Mouse (Mus musculus) heart, embryonic 14.5 days (tissue): ENCODE data around the gene Prkaa1. TPM values are rescaled to one million over a fixed set of nuclear protein-coding genes. Genes with fewer than 3 reads are reported as not detected.

Experiments
- ATAC-seq: fragments of 200-750 bp; cut with Nextera tagmentation; 2 replicates; pipeline ENCODE4 v1.8.0; 2017; ENCODE audit warnings: low read depth, moderate TSS enrichment; ENCODE audit not compliant: insufficient number of reproducible peaks, insufficient read depth, low FRiP score
- H3K27ac ChIP-seq, 2 experiments: fragments of 200-500 bp in 1 of 2; fragments of 300-500 bp in 1 of 2; sonication (generic) in 1 of 2; replicated peaks in 1 of 2; 2 replicates each; pipeline ENCODE4 v1.5.1; 2012 to 2014; ENCODE audit warnings: low read depth in 2 of 2, low read length in 2 of 2, control low read depth in 1 of 2, mild to moderate bottlenecking in 1 of 2, mixed read lengths in 1 of 2; ENCODE audit not compliant: control insufficient read depth in 1 of 2, insufficient read depth in 1 of 2
- H3K27me3 ChIP-seq: fragments of 300-500 bp; sonication (generic); 2 replicates; pipeline ENCODE4 v1.6.1; 2014; ENCODE audit warnings: mild to moderate bottlenecking, low read length, control low read depth; ENCODE audit not compliant: control insufficient read depth, insufficient read depth
- H3K36me3 ChIP-seq: fragments of 300-500 bp; sonication (generic); 2 replicates; pipeline ENCODE4 v1.6.1; 2014; ENCODE audit warnings: mild to moderate bottlenecking, control low read depth, low read length, mixed read lengths; ENCODE audit not compliant: control insufficient read depth, insufficient read depth
- H3K4me1 ChIP-seq, 2 experiments: fragments of 200-500 bp in 1 of 2; fragments of 300-500 bp in 1 of 2; sonication (generic) in 1 of 2; 2 replicates each; pipeline ENCODE4 v1.6.1; 2012 to 2014; ENCODE audit warnings: low read length in 2 of 2, control low read depth in 1 of 2, mixed read lengths in 1 of 2; ENCODE audit not compliant: control insufficient read depth in 2 of 2, insufficient read depth in 2 of 2
- H3K4me2 ChIP-seq: fragments of 300-500 bp; sonication (generic); 2 replicates; pipeline ENCODE4 v1.6.1; 2014; ENCODE audit warnings: mild to moderate bottlenecking, low read length
- H3K4me3 ChIP-seq, 2 experiments: fragments of 200-500 bp in 1 of 2; fragments of 300-500 bp in 1 of 2; sonication (generic) in 1 of 2; 2 replicates each; pipeline ENCODE4 v1.5.1; 2012 to 2014; ENCODE audit warnings: low read length in 2 of 2, mild to moderate bottlenecking in 2 of 2, control low read depth in 1 of 2, low read depth in 1 of 2, moderate library complexity in 1 of 2; ENCODE audit not compliant: control insufficient read depth in 1 of 2, insufficient read depth in 1 of 2
- H3K9ac ChIP-seq: fragments of 300-500 bp; sonication (generic); 2 replicates; pipeline ENCODE4 v1.6.1; 2014; ENCODE audit warnings: mild to moderate bottlenecking, low read length
- H3K9me3 ChIP-seq: fragments of 300-500 bp; sonication (generic); 2 replicates; pipeline ENCODE4 v1.6.1; 2016; ENCODE audit warnings: low read length, control low read depth; ENCODE audit not compliant: control insufficient read depth
- WGBS: fragments of 180-500 bp; shearing (Covaris S2); extraction: QIAGEN DNeasy Blood & Tissue Kit; methylation state at CpG from one replicate; pipeline ENCODE4 v1.1.7; 2014; 5-methylcytosine and 5-hydroxymethylcytosine counted together
- polyA plus RNA-seq: library from polyadenylated mRNA; unstranded; fragments of >200 nt; fragmentation: Nextera tagmentation; extraction: Ambion mirVana; gene quantifications from 2 replicates; pipeline ENCODE4 v1.2.1, GENCODE M21; 2014

Prkaa1 gene
- polyA plus RNA-seq, 1 experiment from 2014 or later: 20.9 TPM

DNA sequence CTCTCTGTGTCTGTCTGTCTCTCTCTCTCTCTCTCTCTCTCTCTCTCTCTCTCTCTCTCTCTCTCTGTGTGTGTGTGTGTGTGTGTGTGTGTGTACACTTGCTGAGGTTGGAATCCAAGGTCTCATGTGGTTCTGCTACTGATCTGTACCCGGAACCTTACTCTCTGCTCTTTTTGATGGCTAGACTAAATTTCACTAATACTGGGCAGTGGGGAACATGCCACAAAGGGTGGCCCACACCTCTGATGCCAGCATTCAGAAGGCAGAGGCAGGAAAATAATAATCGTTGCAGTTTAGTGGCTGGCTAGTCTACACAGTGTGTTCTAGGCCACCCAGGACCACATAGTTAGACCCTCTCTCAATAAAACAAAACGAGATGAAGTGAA lies 35.0 kb upstream of the Prkaa1 start:
- peak overlapping the region; percentile 80; a peak in 2 of 4 replicates for H3K27ac ChIP-seq
- H3K9ac ChIP-seq: peak overlapping the region; percentile 68; the same call in 1 of the 2 replicates
- WGBS: 65% methylated on average over 3 of the region's 3 CpGs
- no peaks in the 10 kb centered on the region for H3K9me3 ChIP-seq
- H3K4me1 ChIP-seq: no peaks in the 10 kb centered on the region
- ATAC-seq: no peak
- peak overlapping the region; percentile 56 for H3K4me2 ChIP-seq
- H3K36me3 ChIP-seq: peaks cover 6% of the 10 kb centered on the region; the same call in 1 of the 2 replicates
- no peak overlapping the region for H3K4me3 ChIP-seq
- H3K27me3 ChIP-seq: no peaks in the 10 kb centered on the region

DNA sequence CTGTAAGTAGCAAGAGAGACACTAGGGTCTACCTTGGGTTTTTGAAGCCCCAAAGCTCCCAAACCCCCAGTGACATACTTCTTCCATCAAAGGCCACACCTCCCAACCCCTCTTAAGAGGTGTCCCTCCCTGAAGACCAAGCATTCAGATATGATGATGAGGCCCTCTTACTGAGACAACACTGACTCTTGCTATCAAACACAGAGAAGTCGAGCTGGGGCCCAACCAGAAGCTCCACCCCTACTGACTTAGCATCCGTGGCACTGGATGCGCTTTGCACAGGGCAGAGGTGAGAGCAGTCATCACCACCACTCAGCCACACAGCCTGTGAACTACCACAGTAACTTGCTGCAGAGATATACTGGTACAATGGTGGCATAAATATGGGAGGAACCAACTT lies 31.0 kb upstream of the Prkaa1 start:
- ATAC-seq: no peak
- Histone ChIP-seq H3K4me1 (peaks cover 6 to 12% of the 10 kb centered on the region in 2 experiments; a peak in 3 of 4 replicates), H3K27me3 (no peaks in the 10 kb centered on the region), H3K36me3 (peaks cover 5% of the 10 kb centered on the region), H3K4me3 (no peak overlapping the region), H3K4me2 (no peak overlapping the region), H3K27ac (no peak overlapping the region), H3K9me3 (no peaks in the 10 kb centered on the region), H3K9ac (no peak overlapping the region)
- 68% methylated on average over 3 of the region's 3 CpGs for WGBS

DNA sequence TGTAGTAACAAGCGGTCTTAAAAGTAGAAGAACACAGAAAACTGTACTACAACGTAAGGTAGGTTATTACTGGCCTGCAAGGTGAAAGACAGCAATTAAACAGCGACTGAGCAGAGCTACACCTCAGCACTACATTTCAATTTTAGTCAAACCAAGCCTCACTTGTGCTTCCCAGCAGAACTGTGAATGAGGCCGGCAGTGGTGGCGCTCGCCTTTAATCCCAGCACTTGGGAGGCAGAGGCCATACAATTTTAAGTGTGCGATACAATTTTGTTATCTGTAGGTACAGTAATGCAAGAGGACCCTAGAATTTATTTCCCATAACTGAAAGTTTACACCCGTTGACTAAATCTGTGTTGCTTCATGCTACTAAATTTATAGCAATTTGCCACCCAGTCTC lies 28.5 kb upstream of the Prkaa1 start:
- no peaks in the 10 kb centered on the region for H3K27me3 ChIP-seq
- H3K4me2 ChIP-seq: peak overlapping the region; percentile 71
- peak overlapping the region; percentile 95 to 98 for H3K27ac ChIP-seq
- peak overlapping the region; percentile 82 for H3K9ac ChIP-seq
- peaks cover 30% of the 10 kb centered on the region for H3K36me3 ChIP-seq
- H3K9me3 ChIP-seq: no peaks in the 10 kb centered on the region
- peak overlapping the region; percentile 20 to 61; a peak in 3 of 4 replicates for H3K4me3 ChIP-seq
- no peak for ATAC-seq
- H3K4me1 ChIP-seq: peaks cover 7 to 33% of the 10 kb centered on the region in 2 experiments; a peak in 3 of 4 replicates
- WGBS: 54% methylated on average over 8 of the region's 8 CpGs

DNA sequence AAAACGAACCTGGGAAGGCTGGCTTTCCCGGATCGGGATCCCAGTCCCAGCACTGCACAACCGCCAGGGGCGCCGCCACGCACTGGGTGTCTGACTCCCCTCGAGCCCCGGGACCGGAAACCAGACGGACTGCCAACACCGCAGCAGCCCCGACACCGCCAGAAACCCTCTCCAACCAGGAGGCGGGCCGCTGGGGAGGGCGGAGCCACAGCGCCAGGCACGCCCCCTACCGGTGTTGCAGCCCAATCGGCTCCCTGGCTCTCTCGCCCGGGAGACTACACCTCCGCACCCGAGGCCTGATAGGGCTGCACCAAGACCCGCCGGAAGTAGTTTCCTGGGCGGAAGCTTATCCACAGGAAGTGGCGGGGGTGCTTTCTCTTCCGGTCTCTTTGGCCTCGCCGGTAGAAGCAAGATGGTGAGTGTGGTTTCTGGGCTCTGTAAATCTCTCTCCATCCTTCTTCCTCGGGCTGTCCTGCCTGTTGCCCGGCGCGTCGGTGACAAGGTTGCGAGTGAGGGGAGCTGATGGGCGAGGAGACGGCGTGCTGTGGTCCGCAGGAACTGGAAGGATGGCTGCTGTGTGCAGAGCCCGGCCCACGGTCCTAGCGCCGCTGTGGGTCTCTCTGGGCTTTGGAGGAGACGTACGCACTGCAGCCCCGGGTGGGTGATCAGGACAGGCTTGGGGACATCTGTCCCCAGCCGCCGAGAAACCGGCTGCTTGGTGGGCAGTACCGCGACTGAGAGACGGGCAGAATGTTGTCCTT lies 27.2 kb upstream of the Prkaa1 start, which contains the start of gene Rpl37:
Rpl37 (plus strand) TSS at position 376 of the 761 bp plus-strand sequence.
- peak within 1 kb of the TSS; percentile 95 to 98 for H3K27ac ChIP-seq
- WGBS: under 1% methylated on average over 51 of the region's 55 CpGs
- H3K4me2 ChIP-seq: peak within 1 kb of the TSS; percentile 75
- peak within 1 kb of the TSS; percentile 61 to 83 for H3K4me3 ChIP-seq
- H3K9ac ChIP-seq: peak within 1 kb of the TSS; percentile 82
- H3K27me3 ChIP-seq: no peaks in the 10 kb centered on the region
- peaks cover 43% of the 10 kb centered on the region for H3K36me3 ChIP-seq
- peaks cover 7 to 34% of the 10 kb centered on the region in 2 experiments; a peak in 3 of 4 replicates for H3K4me1 ChIP-seq
- H3K9me3 ChIP-seq: no peaks in the 10 kb centered on the region
- peak; percentile 99 for ATAC-seq

DNA sequence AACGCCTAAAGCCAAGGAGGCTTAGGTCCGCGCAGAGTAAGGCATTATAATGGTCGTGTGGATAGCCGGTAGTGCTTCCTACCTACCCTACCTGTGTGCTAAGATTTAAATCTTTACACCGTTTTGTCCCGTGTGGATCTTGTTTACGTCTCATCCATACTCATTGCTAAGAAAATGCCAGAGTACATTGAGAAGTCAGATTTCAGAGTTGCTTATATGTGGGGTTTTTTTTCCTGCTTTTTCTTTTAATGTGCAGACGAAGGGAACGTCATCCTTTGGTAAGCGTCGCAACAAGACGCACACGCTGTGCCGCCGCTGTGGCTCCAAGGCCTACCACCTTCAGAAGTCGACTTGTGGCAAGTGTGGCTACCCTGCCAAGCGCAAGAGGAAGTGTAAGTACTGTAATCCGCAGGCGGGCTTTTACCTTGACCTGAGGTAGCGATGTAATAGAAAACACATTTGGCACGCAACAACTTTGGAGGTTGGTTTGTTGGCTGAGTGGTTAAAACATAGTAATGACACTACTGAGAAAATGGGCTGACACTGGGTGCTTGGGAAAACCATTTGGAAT lies 26.5 kb upstream of the Prkaa1 start:
- Histone ChIP-seq H3K27ac (peak overlapping the region; percentile 55 to 95), H3K4me1 (peaks cover 7 to 34% of the 10 kb centered on the region in 2 experiments; a peak in 3 of 4 replicates), H3K27me3 (no peaks in the 10 kb centered on the region), H3K36me3 (peaks cover 49% of the 10 kb centered on the region), H3K9me3 (no peaks in the 10 kb centered on the region), H3K9ac (peak overlapping the region; percentile 80), H3K4me3 (peak overlapping the region; percentile 61 to 80), H3K4me2 (peak overlapping the region; percentile 75)
- 1% methylated on average over 22 of the region's 22 CpGs for WGBS
- peak; percentile 2; the same call in 1 of the 2 replicates for ATAC-seq

DNA sequence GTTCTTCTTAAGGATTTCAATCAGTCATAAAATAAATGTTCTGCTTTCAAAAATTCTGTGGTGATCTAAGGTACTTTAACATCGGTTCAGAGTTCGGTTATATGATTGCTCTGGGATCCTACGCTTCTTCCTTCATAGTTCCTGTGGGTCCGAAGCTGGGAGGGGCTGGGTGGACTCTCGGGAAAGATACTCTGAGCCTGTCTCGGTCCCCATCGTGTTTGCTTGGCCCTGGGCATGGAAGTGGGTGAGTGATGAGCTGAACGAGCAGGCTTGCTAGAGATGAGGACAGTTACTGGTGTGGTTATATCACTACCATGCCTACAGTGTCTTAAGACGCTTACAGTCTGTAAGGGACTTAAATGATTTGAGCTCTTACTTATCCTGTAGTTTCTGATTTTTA lies 25.0 kb upstream of the Prkaa1 start:
- Histone ChIP-seq H3K4me2 (0 out of 2 replicates have a peak overlapping the region, but pooled peaks have one; percentile 75), H3K4me1 (peaks cover 7 to 34% of the 10 kb centered on the region in 2 experiments; a peak in 3 of 4 replicates), H3K27me3 (no peaks in the 10 kb centered on the region), H3K9me3 (no peaks in the 10 kb centered on the region), H3K36me3 (peaks cover 60% of the 10 kb centered on the region), H3K4me3 (no peak overlapping the region), H3K27ac (no peak overlapping the region), H3K9ac (no peak overlapping the region)
- ATAC-seq: no peak
- 83% methylated on average over 9 of the region's 9 CpGs for WGBS

DNA sequence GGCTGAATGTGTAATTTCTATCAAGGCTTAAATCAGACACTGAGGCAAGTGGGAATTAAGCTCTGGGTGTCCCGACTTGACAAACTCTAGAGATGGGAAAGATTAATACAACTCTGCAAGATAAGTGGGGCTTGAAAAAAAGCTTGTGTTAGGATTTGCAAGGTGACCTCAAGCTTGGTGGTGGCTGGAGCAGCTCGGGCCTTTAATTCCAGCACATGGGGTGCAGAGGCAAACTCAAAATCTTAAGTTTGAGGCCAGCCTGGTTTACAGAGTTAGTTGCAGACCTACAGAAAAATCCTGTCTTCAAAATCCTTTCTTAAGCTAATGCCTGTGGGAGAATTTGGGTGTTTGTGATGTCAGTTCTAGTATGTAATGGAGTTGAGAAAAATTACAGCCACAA lies 24.5 kb upstream of the Prkaa1 start:
- no peak overlapping the region for H3K9ac ChIP-seq
- no peak overlapping the region for H3K27ac ChIP-seq
- WGBS: 76% methylated on average over 2 of the region's 2 CpGs
- H3K27me3 ChIP-seq: no peaks in the 10 kb centered on the region
- H3K36me3 ChIP-seq: peaks cover 65% of the 10 kb centered on the region
- no peaks in the 10 kb centered on the region for H3K9me3 ChIP-seq
- no peak overlapping the region for H3K4me2 ChIP-seq
- peaks cover 7 to 34% of the 10 kb centered on the region in 2 experiments; a peak in 3 of 4 replicates for H3K4me1 ChIP-seq
- no peak overlapping the region for H3K4me3 ChIP-seq
- ATAC-seq: no peak
